Mouse (Mus musculus): ENCODE measurements around the gene Catsper2. TPM values are rescaled to one million over a fixed set of nuclear protein-coding genes. Genes with fewer than 3 reads are reported as not detected.

Gene Catsper2
- 0.58 and 0.63 TPM in 2 replicates for polyA plus RNA-seq (2012; rRNA removed)

GRCm38 (mm10) chr2:121413387-121414042 is at the start of gene Catsper2, which contains the start of gene Pdia3:
Gene Catsper2, minus strand, starts transcription at chr2:121413792.
Gene Pdia3, plus strand, starts transcription at chr2:121413775.

DNA sequence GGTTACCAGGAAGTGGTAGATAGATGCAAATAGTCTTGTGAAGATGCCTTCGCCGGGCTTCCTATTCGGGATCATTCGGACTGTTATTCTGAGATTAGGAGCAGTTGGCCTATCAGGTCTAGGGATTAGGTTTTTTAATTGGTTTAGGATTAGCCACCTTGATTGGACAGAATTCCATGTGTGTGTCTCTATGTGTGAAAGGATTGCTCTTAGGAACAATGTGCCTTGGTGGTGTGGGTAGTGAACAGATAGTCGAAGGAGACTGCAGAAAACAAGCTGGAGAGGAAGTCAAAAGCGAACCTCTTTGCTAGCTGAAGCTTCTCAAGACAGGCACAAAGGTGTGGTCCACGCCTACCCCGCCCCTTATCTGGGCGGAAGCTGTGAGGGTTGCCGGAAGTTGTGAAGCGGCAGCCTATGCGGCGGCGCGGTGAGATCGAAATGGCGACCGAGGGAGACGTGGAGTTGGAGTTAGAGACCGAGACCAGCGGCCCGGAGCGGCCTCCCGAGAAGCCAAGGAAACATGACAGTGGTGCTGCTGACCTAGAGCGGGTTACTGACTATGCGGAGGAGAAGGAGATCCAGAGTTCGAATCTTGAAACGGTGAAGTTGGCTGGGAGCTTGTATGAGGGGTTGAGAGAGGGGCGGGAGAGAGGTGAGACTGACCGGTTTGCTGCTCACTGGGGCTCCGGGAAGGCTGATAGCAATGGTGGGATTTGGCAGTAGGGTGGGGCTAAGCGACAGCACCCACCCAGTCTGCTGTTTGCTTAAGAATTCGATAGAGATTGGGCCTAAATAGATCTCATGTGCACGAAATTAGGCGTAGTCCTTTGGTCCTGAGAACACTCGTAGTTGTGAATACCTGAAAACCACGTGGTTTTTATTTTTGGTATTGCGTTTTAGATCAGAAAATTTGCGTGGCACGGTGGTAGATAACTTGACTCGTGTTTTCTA is 43.4 kb upstream of the Catsper2 start, which contains the start of gene Serinc4:
Gene Serinc4, minus strand, starts transcription at position 90 of the 951 bp plus-strand sequence.

GRCm38 (mm10) chr2:121452990-121453389 is 39.4 kb upstream of the Catsper2 start, which contains the start of gene Hypk:
Gene Hypk, plus strand, starts transcription at chr2:121453290.

DNA sequence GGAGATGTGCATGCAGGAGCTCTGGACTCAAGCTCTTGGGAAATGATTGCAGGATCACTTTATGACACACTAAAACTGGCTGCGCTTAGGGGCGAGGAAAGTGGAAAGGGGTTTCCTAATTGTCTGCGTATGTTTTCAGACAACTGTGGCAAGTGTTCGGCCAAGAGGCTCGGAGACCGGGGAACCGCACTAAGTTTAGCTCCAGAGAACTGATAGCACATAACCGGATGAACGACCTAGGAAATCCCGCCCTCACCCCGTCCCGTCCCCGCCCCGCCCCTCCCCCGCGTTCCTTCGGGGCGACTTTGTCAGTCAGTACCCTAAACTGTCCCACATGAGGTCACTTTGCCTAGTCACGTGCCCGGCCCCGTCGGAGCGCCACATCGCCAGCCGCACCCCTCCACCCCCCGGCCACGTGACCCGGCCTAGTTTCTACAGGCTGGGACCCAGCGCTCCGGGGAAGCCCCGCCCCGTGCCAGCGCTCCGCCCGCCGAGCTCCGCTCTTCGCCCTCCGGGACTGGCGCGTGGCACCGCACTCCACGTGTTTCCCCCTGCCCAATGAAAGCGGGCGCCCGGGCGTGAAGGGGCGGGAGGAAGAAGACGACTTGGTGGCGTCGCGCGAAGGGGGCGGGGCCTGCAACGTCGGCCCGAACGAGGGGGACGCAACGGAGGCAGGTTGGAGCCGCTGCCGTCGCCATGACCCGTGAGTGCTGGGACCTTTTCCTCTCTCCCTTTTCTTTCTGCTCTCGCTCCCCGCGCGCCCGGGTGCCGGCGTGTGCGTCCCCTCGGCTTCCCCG is 35.3 kb upstream of the Catsper2 start, which contains the start of gene Serf2:
Gene Serf2, plus strand, starts transcription at position 457 of the 797 bp plus-strand sequence.

GRCm38 (mm10) chr2:121444178-121444577 is 30.6 kb upstream of the Catsper2 start, which contains the start of gene Ell3:
Gene Ell3, minus strand, starts transcription at chr2:121444278.

DNA sequence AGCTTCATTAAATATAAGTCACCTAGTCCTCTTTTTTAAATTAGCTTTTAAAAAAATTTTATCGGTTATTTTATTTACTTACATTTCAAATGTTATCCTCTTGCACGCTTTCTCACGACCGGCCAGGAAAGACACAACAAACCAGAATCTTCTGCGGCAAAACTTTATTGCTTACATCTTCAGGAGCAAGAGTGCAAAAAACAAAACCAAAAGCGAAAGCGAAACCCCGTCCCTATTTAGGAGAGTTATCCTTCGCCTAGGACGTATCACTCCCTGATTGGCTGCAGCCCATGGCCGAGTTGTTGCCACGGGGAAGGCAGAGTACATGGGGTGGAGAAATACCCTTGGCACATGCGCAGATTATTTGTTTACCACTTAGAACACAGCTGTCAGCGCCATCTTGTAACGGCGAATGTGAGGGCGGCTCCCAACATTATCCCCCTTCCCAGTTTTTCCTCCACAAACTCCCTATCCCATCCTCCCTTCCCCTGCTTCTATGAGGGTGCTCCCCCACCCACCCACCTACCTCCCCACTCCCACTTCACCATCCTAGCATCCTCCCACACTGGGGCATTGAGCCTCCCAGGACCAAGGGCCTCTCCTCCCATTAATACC is 26.5 kb downstream of the Catsper2 start, which contains the start of gene Strc:
Gene Strc, minus strand, starts transcription at position 208 of the 615 bp plus-strand sequence.

GRCm38 (mm10) chr2:121357494-121357893 is 56.1 kb downstream of the Catsper2 start, which contains the start of gene Ckmt1:
Gene Ckmt1, plus strand, starts transcription at chr2:121357714.

GRCm38 (mm10) chr2:121354820-121355592 is 58.6 kb downstream of the Catsper2 start, which contains the start of gene Ppip5k1:
Gene Ppip5k1, minus strand, starts transcription at chr2:121355396.

Other genes starting within 250 kb of the Catsper2 start
- 14.7 and 16.5 TPM in 2 replicates for gene Tubgcp4, start 243.1 kb downstream of the Catsper2 start, polyA plus RNA-seq (2012; rRNA removed)
- 2.1 and 2.5 TPM in 2 replicates for gene Zscan29, start 242.7 kb downstream of the Catsper2 start, polyA plus RNA-seq (2012; rRNA removed)
- gene Trp53bp1, start 142.4 kb downstream of the Catsper2 start, polyA plus RNA-seq (2012; rRNA removed), result 18.5 and 20.7 TPM in 2 replicates
- 0.07 and 0.08 TPM in 2 replicates for gene Map1a, start 124.2 kb downstream of the Catsper2 start, polyA plus RNA-seq (2012; rRNA removed)
- 4.3 and 4.7 TPM in 2 replicates for gene Ppip5k1, start 58.4 kb downstream of the Catsper2 start, polyA plus RNA-seq (2012; rRNA removed)
- gene Ckmt1, start 56.1 kb downstream of the Catsper2 start, polyA plus RNA-seq (2012; rRNA removed), result 0.03 TPM in 1 of 2 replicates, not detected in the other
- not detected in 2 replicates for gene Strc, start 26.6 kb downstream of the Catsper2 start, polyA plus RNA-seq (2012; rRNA removed)
- 106 and 117 TPM in 2 replicates for gene Pdia3, start within 50 bp of the Catsper2 start, polyA plus RNA-seq (2012; rRNA removed)
- gene Ell3, start 30.5 kb upstream of the Catsper2 start, polyA plus RNA-seq (2012; rRNA removed), result 1.0 and 1.3 TPM in 2 replicates
- gene Serf2, start 35.4 kb upstream of the Catsper2 start, polyA plus RNA-seq (2012; rRNA removed), result 356 and 369 TPM in 2 replicates
- gene Hypk, start 39.5 kb upstream of the Catsper2 start, polyA plus RNA-seq (2012; rRNA removed), result 34.0 and 34.2 TPM in 2 replicates
- gene Serinc4, start 43.0 kb upstream of the Catsper2 start, polyA plus RNA-seq (2012; rRNA removed), result 0.17 and 0.23 TPM in 2 replicates
- 9.9 and 10.2 TPM in 2 replicates for gene Mfap1b, start 60.3 kb upstream of the Catsper2 start, polyA plus RNA-seq (2012; rRNA removed)
- gene Mfap1a, start 92.9 kb upstream of the Catsper2 start, polyA plus RNA-seq (2012; rRNA removed), result 7.1 and 7.7 TPM in 2 replicates
- gene Wdr76, start 92.9 kb upstream of the Catsper2 start, polyA plus RNA-seq (2012; rRNA removed), result 11.9 and 14.1 TPM in 2 replicates

All from liver, embryonic 14 days (tissue).